Mouse (Mus musculus): ENCODE data around the gene Nog. TPM values are rescaled to one million over a fixed set of nuclear protein-coding genes. Genes with fewer than 3 reads are reported as not detected.

Gene Nog
- polyA plus RNA-seq, 1 experiment from 2014 or later, result not detected

- H3K4me3 ChIP-seq (ENCODE audit: inconsistent target), result no peak overlapping the region
- no peaks in the 10 kb centered on the region for H3K36me3 ChIP-seq (ENCODE audit: inconsistent target)
- 3% methylated on average over 53 of the region's 53 CpGs for WGBS (ENCODE audit: missing documents)
- no peaks in the 10 kb centered on the region for H3K79me2 ChIP-seq (ENCODE audit: inconsistent target)
- no peak overlapping the region for H3K27ac ChIP-seq
Measured at GRCm38 (mm10) chr11:89301331-89302055, 639 bp downstream of the Nog start.

- no peaks in the 10 kb centered on the region for H3K36me3 ChIP-seq (ENCODE audit: inconsistent target)
Measured at GRCm38 (mm10) chr11:89299784-89300775, 2.1 kb downstream of the Nog start.

GRCm38 (mm10) chr11:89299116-89299783 lies 2.9 kb downstream of the Nog start:
- H3K79me2 ChIP-seq (ENCODE audit: inconsistent target), result no peaks in the 10 kb centered on the region
- H3K36me3 ChIP-seq (ENCODE audit: inconsistent target), result no peaks in the 10 kb centered on the region
- H3K27ac ChIP-seq, result no peak overlapping the region
- H3K4me3 ChIP-seq (ENCODE audit: inconsistent target), result no peak overlapping the region
- WGBS (ENCODE audit: missing documents), result 1% methylated on average over 30 of the region's 36 CpGs

More at GRCm38 (mm10) chr11:89299784-89300775, 2.1 kb downstream of the Nog start:
- 12% methylated on average over 25 of the region's 26 CpGs for WGBS (ENCODE audit: missing documents)
- no peaks in the 10 kb centered on the region for H3K79me2 ChIP-seq (ENCODE audit: inconsistent target)
- H3K4me3 ChIP-seq (ENCODE audit: inconsistent target), result no peak overlapping the region
- H3K27ac ChIP-seq, result no peak overlapping the region

GRCm38 (mm10) chr11:89298285-89299010 lies 3.7 kb downstream of the Nog start:
- 3% methylated on average over 49 of the region's 51 CpGs for WGBS (ENCODE audit: missing documents)
- H3K79me2 ChIP-seq (ENCODE audit: inconsistent target), result no peaks in the 10 kb centered on the region
- no peaks in the 10 kb centered on the region for H3K36me3 ChIP-seq (ENCODE audit: inconsistent target)
- no peak overlapping the region for H3K4me3 ChIP-seq (ENCODE audit: inconsistent target)
- no peak overlapping the region for H3K27ac ChIP-seq

- 74% methylated on average over 5 of the region's 5 CpGs for WGBS (ENCODE audit: missing documents)
- Histone ChIP-seq H3K27ac (no peak overlapping the region), H3K36me3 (ENCODE audit: inconsistent target) (no peaks in the 10 kb centered on the region)
Measured at GRCm38 (mm10) chr11:89297521-89297920, 4.6 kb downstream of the Nog start.

GRCm38 (mm10) chr11:89269809-89270361 lies 32.2 kb downstream of the Nog start:
- Histone ChIP-seq H3K79me2 (ENCODE audit: inconsistent target) (no peaks in the 10 kb centered on the region), H3K36me3 (ENCODE audit: inconsistent target) (no peaks in the 10 kb centered on the region), H3K4me3 (ENCODE audit: inconsistent target) (no peak overlapping the region), H3K27ac (no peak overlapping the region)
- 94% methylated on average over 13 of the region's 13 CpGs for WGBS (ENCODE audit: missing documents)

More at GRCm38 (mm10) chr11:89297521-89297920, 4.6 kb downstream of the Nog start:
- Histone ChIP-seq H3K79me2 (ENCODE audit: inconsistent target) (no peaks in the 10 kb centered on the region), H3K4me3 (ENCODE audit: inconsistent target) (no peak overlapping the region)

- WGBS (ENCODE audit: missing documents), result 97% methylated on average over 3 of the region's 3 CpGs
- H3K79me2 ChIP-seq (ENCODE audit: inconsistent target), result no peaks in the 10 kb centered on the region
- no peak overlapping the region for H3K27ac ChIP-seq
- no peak overlapping the region for H3K4me3 ChIP-seq (ENCODE audit: inconsistent target)
- H3K36me3 ChIP-seq (ENCODE audit: inconsistent target), result no peaks in the 10 kb centered on the region
Measured at GRCm38 (mm10) chr11:89267520-89267919, 34.6 kb downstream of the Nog start.

- H3K36me3 ChIP-seq (ENCODE audit: inconsistent target), result no peaks in the 10 kb centered on the region
- 87% methylated on average over 4 of the region's 4 CpGs for WGBS (ENCODE audit: missing documents)
- no peaks in the 10 kb centered on the region for H3K79me2 ChIP-seq (ENCODE audit: inconsistent target)
- H3K27ac ChIP-seq, result no peak overlapping the region
- H3K4me3 ChIP-seq (ENCODE audit: inconsistent target), result no peak overlapping the region
Measured at GRCm38 (mm10) chr11:89265080-89265479, 37.1 kb downstream of the Nog start.

GRCm38 (mm10) chr11:89259338-89259915 lies 42.7 kb downstream of the Nog start:
- Histone ChIP-seq H3K36me3 (ENCODE audit: inconsistent target) (no peaks in the 10 kb centered on the region), H3K27ac (no peak overlapping the region), H3K4me3 (ENCODE audit: inconsistent target) (no peak overlapping the region), H3K79me2 (ENCODE audit: inconsistent target) (no peaks in the 10 kb centered on the region)
- 85% methylated on average over 7 of the region's 7 CpGs for WGBS (ENCODE audit: missing documents)

- 92% methylated on average over 2 of the region's 2 CpGs for WGBS (ENCODE audit: missing documents)
- H3K4me3 ChIP-seq (ENCODE audit: inconsistent target), result no peak overlapping the region
- H3K27ac ChIP-seq, result no peak overlapping the region
- no peaks in the 10 kb centered on the region for H3K36me3 ChIP-seq (ENCODE audit: inconsistent target)
- H3K79me2 ChIP-seq (ENCODE audit: inconsistent target), result no peaks in the 10 kb centered on the region
Measured at GRCm38 (mm10) chr11:89257893-89258292, 44.2 kb downstream of the Nog start.

GRCm38 (mm10) chr11:89253973-89254372 lies 48.2 kb downstream of the Nog start:
- no peak overlapping the region for H3K27ac ChIP-seq
- 85% methylated on average over 13 of the region's 13 CpGs for WGBS (ENCODE audit: missing documents)
- H3K36me3 ChIP-seq (ENCODE audit: inconsistent target), result no peaks in the 10 kb centered on the region
- H3K4me3 ChIP-seq (ENCODE audit: inconsistent target), result no peak overlapping the region
- no peaks in the 10 kb centered on the region for H3K79me2 ChIP-seq (ENCODE audit: inconsistent target)

Data from macrophage (primary cell).